Mouse (Mus musculus) intestine, postnatal 0 days (tissue): ENCODE data around the gene Lbx2. TPM values are rescaled to one million over a fixed set of nuclear protein-coding genes. Genes with fewer than 3 reads are reported as not detected.

ENCODE experiments used
- ATAC-seq: fragments of 200-750 bp; cut with Nextera tagmentation; 2 replicates; pipeline ENCODE4 v1.8.0; 2017; ENCODE audit warnings: mild to moderate bottlenecking, moderate TSS enrichment, moderate library complexity
- H3K27ac ChIP-seq: fragments of 300-500 bp; sonication (generic); 2 replicates; pipeline ENCODE4 v1.5.1; 2014; ENCODE audit warnings: mild to moderate bottlenecking, low read depth, low read length, moderate library complexity
- H3K27me3 ChIP-seq: fragments of 300-500 bp; sonication (generic); replicated peaks from 2 replicates; pipeline ENCODE4 v1.6.1; 2014; ENCODE audit warnings: low read length, mixed read lengths; ENCODE audit not compliant: control insufficient read depth, insufficient read depth
- H3K36me3 ChIP-seq: fragments of 300-500 bp; sonication (generic); 2 replicates; pipeline ENCODE4 v1.6.1; 2014; ENCODE audit warnings: mild to moderate bottlenecking, moderate library complexity; ENCODE audit not compliant: control insufficient read depth, insufficient read depth
- H3K4me1 ChIP-seq: fragments of 300-500 bp; sonication (generic); replicated peaks from 2 replicates; pipeline ENCODE4 v1.6.1; 2014; ENCODE audit warnings: antibody characterized with exemption, low read length, mixed read lengths; ENCODE audit not compliant: control insufficient read depth, insufficient read depth
- H3K4me2 ChIP-seq: fragments of 300-500 bp; sonication (generic); replicated peaks from 2 replicates; pipeline ENCODE4 v1.6.1; 2014; ENCODE audit warnings: low read depth, mild to moderate bottlenecking, moderate library complexity
- H3K4me3 ChIP-seq: fragments of 300-500 bp; sonication (generic); 2 replicates; pipeline ENCODE4 v1.5.1; 2014; ENCODE audit warnings: low read depth, low read length
- H3K9ac ChIP-seq: fragments of 300-500 bp; sonication (generic); 2 replicates; pipeline ENCODE4 v1.6.1; 2014; ENCODE audit warnings: mild to moderate bottlenecking, low read depth, low read length
- H3K9me3 ChIP-seq: fragments of 300-500 bp; sonication (generic); 2 replicates; pipeline ENCODE4 v1.6.1; 2016; ENCODE audit warnings: mixed run types; ENCODE audit not compliant: control insufficient read depth
- CTCF ChIP-seq: sonication (generic); IDR thresholded peaks from 2 replicates; pipeline ENCODE4 v1.5.1; 2016; ENCODE audit warnings: low read depth, mild to moderate bottlenecking, control low read depth, antibody characterized with exemption, moderate library complexity
- WGBS: fragments of 180-500 bp; shearing (Covaris S2); extraction: QIAGEN DNeasy Blood & Tissue Kit; methylation state at CpG from one replicate; pipeline ENCODE4 v1.1.7; 2014; 5-methylcytosine and 5-hydroxymethylcytosine counted together
- polyA plus RNA-seq: library from polyadenylated mRNA; unstranded; fragments of >200 nt; fragmentation: Nextera tagmentation; extraction: Ambion mirVana; gene quantifications from 2 replicates; pipeline ENCODE4 v1.2.1, GENCODE M21; 2015

Lbx2 gene
- polyA plus RNA-seq: 0.23 TPM in 1 of 2 replicates, not detected in the other

- Histone ChIP-seq H3K4me1 (no peaks in the 10 kb centered on the region), H3K27ac (no peak within 1 kb of the TSS), H3K4me3 (peak within 1 kb of the TSS; percentile 32; the same call in 1 of the 2 replicates), H3K9me3 (no peaks in the 10 kb centered on the region), H3K36me3 (peaks cover 14% of the 10 kb centered on the region; the same call in 1 of the 2 replicates), H3K4me2 (peak within 1 kb of the TSS; percentile 55), H3K9ac (no peak within 1 kb of the TSS), H3K27me3 (peaks cover 64% of the 10 kb centered on the region)
- TF ChIP-seq CTCF: no peak
- 7% methylated on average over 42 of the region's 42 CpGs for WGBS
- ATAC-seq: no peak
These were observed at the start of gene Lbx2 for GRCm38 (mm10) chr6:83086121-83087035. Gene Lbx2, plus strand, starts transcription at chr6:83086367.

- Histone ChIP-seq H3K4me2 (no peak overlapping the region), H3K4me1 (no peaks in the 10 kb centered on the region), H3K27me3 (no peaks in the 10 kb centered on the region; the same call in 1 of the 2 replicates), H3K9ac (no peak overlapping the region), H3K36me3 (no peaks in the 10 kb centered on the region), H3K4me3 (no peak overlapping the region), H3K9me3 (no peaks in the 10 kb centered on the region), H3K27ac (no peak overlapping the region)
- 83% methylated on average over 8 of the region's 8 CpGs for WGBS
- no peak for TF ChIP-seq CTCF
- ATAC-seq: no peak
These were observed 49.0 kb upstream of the Lbx2 start for GRCm38 (mm10) chr6:83037188-83037587.

- 11% methylated on average over 24 of the region's 24 CpGs for WGBS
These were observed 47.6 kb upstream of the Lbx2 start for GRCm38 (mm10) chr6:83038496-83039012.

GRCm38 (mm10) chr6:83040601-83041000 is 45.6 kb upstream of the Lbx2 start:
- 85% methylated on average over 5 of the region's 5 CpGs for WGBS
- no peaks in the 10 kb centered on the region for H3K9me3 ChIP-seq
- no peak for ATAC-seq
- no peaks in the 10 kb centered on the region for H3K36me3 ChIP-seq
- no peak overlapping the region for H3K27ac ChIP-seq
- no peak overlapping the region for H3K4me2 ChIP-seq
- H3K4me1 ChIP-seq: no peaks in the 10 kb centered on the region
- no peak overlapping the region for H3K4me3 ChIP-seq
- no peak for TF ChIP-seq CTCF
- no peaks in the 10 kb centered on the region for H3K27me3 ChIP-seq
- no peak overlapping the region for H3K9ac ChIP-seq

More at GRCm38 (mm10) chr6:83038496-83039012, 47.6 kb upstream of the Lbx2 start:
- H3K36me3 ChIP-seq: no peaks in the 10 kb centered on the region
- H3K9ac ChIP-seq: no peak overlapping the region
- no peaks in the 10 kb centered on the region; the same call in 1 of the 2 replicates for H3K27me3 ChIP-seq
- no peaks in the 10 kb centered on the region for H3K9me3 ChIP-seq
- H3K27ac ChIP-seq: no peak overlapping the region
- ATAC-seq: peak; percentile 76
- peak overlapping the region; percentile 23; the same call in 1 of the 2 replicates for H3K4me3 ChIP-seq
- TF ChIP-seq CTCF: no peak
- no peaks in the 10 kb centered on the region for H3K4me1 ChIP-seq
- peak overlapping the region; percentile 58 for H3K4me2 ChIP-seq

- no peaks in the 10 kb centered on the region for H3K27me3 ChIP-seq
- no peaks in the 10 kb centered on the region; the same call in 1 of the 2 replicates for H3K36me3 ChIP-seq
- H3K4me1 ChIP-seq: no peaks in the 10 kb centered on the region
- H3K27ac ChIP-seq: no peak overlapping the region
- H3K9me3 ChIP-seq: no peaks in the 10 kb centered on the region
- 58% methylated on average over 6 of the region's 6 CpGs for WGBS
- no peak overlapping the region for H3K4me3 ChIP-seq
- no peak for TF ChIP-seq CTCF
- H3K4me2 ChIP-seq: no peak overlapping the region
- no peak for ATAC-seq
- no peak overlapping the region for H3K9ac ChIP-seq
These were observed 42.6 kb upstream of the Lbx2 start for GRCm38 (mm10) chr6:83043561-83043960.

- 88% methylated on average over 5 of the region's 5 CpGs for WGBS
- Histone ChIP-seq H3K4me3 (no peak overlapping the region), H3K27ac (no peak overlapping the region), H3K4me1 (no peaks in the 10 kb centered on the region), H3K4me2 (no peak overlapping the region), H3K9ac (no peak overlapping the region), H3K9me3 (no peaks in the 10 kb centered on the region), H3K36me3 (no peaks in the 10 kb centered on the region; the same call in 1 of the 2 replicates), H3K27me3 (no peaks in the 10 kb centered on the region)
- no peak for ATAC-seq
- TF ChIP-seq CTCF: no peak
These were observed 42.2 kb upstream of the Lbx2 start for GRCm38 (mm10) chr6:83043993-83044392.
